Mouse (Mus musculus) thymus, adult 2 months (tissue): ENCODE measurements at regions not wholly inside any gene's neighbourhood (a gene's known extent, or its start where the extent isn't known, plus 50 kb on each side); places are given as distances from the start of the nearest gene placed in this dataset.

Experiments used
- CTCF ChIP-seq: fragments of 200-500 bp; IDR thresholded peaks from 2 replicates; pipeline ENCODE4 v1.5.1; 2012; ENCODE audit warnings: mild to moderate bottlenecking, control low read depth, low read length, moderate library complexity, borderline replicate concordance; ENCODE audit not compliant: control insufficient read depth, poor library complexity, insufficient read depth; ENCODE audit errors: extremely low read depth
- POLR2A ChIP-seq: fragments of 200-500 bp; IDR thresholded peaks from 2 replicates; pipeline ENCODE4 v1.6.1; 2012; ENCODE audit warnings: mild to moderate bottlenecking, low read length, control low read depth, moderate library complexity; ENCODE audit not compliant: control insufficient read depth, poor library complexity, insufficient read depth; ENCODE audit errors: extremely low read depth

- no peak for TF ChIP-seq CTCF
- TF ChIP-seq POLR2A: no peak
Measured at GRCm38 (mm10) chr11:35052856-35053612, 68.0 kb upstream of the Slit3 start.
